Mouse (Mus musculus): ENCODE results near the gene Plac1. TPM values are rescaled to one million over a fixed set of nuclear protein-coding genes. Genes with fewer than 3 reads are reported as not detected.

The Plac1 gene
- polyA plus RNA-seq, 1 experiment from 2014 or later, result 0.75 TPM

DNA sequence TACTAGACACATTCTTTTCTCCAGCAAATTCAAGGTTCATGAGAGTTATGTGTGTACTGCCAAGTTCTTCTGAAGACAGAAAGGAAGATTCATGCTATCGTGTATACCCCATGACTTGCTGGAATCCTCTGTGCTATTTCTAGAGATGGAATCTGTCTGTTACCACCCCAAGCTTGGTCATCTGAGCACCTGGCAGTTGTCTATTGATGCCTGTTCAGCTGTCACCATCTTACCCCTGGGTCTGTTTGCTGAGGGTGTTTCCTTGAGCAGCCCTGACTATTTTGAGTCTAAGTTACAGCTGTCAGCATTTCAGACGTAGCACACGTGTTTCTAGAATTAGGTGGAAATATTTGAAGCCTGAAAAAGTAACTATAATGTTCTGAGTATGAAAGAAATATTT, 60.1 kb downstream of the Plac1 start:
- WGBS, result 84% methylated on average over 3 of the region's 3 CpGs
- no peak overlapping the region for H3K9ac ChIP-seq
- H3K36me3 ChIP-seq, result no peaks in the 10 kb centered on the region
- no peaks in the 10 kb centered on the region for H3K27me3 ChIP-seq
- H3K9me3 ChIP-seq, result no peaks in the 10 kb centered on the region
- no peak overlapping the region for H3K4me2 ChIP-seq
- H3K4me1 ChIP-seq (replicated peaks), result no peaks in the 10 kb centered on the region
- H3K27ac ChIP-seq (replicated peaks), result no peak overlapping the region
- no peak for ATAC-seq (ENCODE audit: low read depth)
- H3K4me3 ChIP-seq, result no peak overlapping the region

DNA sequence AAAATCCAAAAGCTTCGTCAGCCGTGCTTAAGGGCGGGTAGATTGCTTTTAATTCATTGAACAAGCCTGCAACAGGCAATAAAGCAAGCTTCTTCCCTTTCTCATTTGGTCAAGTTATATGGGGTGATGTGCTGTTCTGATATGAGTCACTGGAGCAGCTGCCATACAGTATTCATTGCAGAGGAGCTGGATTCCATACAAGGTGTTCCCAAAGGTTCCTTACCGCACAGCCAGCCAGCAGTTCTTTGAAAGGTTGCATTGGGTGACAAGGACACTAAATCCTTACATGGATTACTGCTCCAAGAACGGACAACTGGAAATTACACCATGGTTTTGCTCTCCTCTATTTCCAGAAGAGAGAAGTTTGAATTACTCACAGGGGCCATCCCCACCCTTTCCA, 63.6 kb downstream of the Plac1 start:
- H3K27me3 ChIP-seq, result no peaks in the 10 kb centered on the region
- H3K36me3 ChIP-seq, result no peaks in the 10 kb centered on the region
- WGBS, result 91% methylated on average over 5 of the region's 5 CpGs
- no peak overlapping the region for H3K4me3 ChIP-seq
- no peak overlapping the region for H3K4me2 ChIP-seq
- no peak for ATAC-seq (ENCODE audit: low read depth)
- no peaks in the 10 kb centered on the region for H3K9me3 ChIP-seq
- no peaks in the 10 kb centered on the region for H3K4me1 ChIP-seq (replicated peaks)
- H3K9ac ChIP-seq, result no peak overlapping the region
- H3K27ac ChIP-seq (replicated peaks), result no peak overlapping the region

DNA sequence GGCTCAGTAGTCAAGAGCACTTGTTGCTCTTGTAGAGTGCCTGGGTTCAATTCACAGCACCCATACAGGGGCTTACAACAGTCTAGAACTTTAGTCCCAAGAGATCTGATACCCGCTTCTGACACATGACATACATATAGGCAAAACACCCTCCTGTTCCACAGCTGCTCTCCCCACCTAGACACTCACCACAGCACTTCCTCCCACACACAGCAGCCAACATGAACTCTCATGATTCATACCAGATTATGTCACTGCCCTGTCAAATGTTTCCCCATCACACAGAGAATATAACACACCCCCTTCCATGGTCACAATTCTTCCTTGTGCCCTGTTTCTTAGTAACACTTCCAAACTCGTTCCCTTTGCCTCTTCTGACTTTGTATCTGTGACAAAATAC, 71.3 kb downstream of the Plac1 start:
- no peak for ATAC-seq (ENCODE audit: low read depth)
- WGBS, result 68% methylated on average over 2 of the region's 2 CpGs
- Histone ChIP-seq H3K4me1 (replicated peaks) (no peaks in the 10 kb centered on the region; the same call in 1 of the 2 replicates), H3K27ac (replicated peaks) (no peak overlapping the region), H3K4me2 (no peak overlapping the region), H3K4me3 (no peak overlapping the region), H3K9ac (no peak overlapping the region), H3K36me3 (no peaks in the 10 kb centered on the region), H3K9me3 (no peaks in the 10 kb centered on the region), H3K27me3 (no peaks in the 10 kb centered on the region)

DNA sequence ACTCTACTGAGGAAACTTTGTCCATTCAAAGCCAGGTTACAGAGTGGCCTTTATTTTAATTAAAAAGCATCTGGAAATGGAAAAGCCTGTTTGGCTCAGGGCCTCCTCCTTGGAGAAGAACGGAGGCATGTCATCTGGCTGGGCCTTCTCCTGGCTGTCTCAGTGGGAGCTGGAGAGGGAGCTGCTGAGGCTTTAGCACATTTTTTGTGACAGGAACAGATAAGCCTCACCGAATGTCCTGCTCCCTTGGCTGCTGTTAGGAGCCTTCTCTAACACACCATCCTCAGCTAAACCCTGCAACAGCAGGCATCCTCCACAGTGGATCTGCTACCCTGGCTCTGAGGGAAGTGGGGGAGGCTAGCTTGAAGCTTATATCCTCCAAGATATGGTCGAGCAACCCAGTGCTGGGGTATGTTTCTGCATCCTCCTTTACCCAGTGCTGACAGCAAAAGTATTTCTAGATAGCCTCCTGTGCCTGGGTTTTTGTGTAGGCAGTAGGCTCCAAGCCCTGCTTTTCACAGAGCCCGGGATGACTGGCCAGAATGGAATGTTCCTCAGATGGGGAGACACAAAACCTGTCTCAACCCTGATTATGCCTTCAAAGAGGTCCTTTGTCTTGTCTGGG, 72.9 kb downstream of the Plac1 start:
- Histone ChIP-seq H3K4me1 (replicated peaks) (no peaks in the 10 kb centered on the region; the same call in 1 of the 2 replicates), H3K4me2 (no peak overlapping the region), H3K9me3 (no peaks in the 10 kb centered on the region), H3K36me3 (no peaks in the 10 kb centered on the region), H3K27me3 (no peaks in the 10 kb centered on the region), H3K4me3 (no peak overlapping the region), H3K9ac (no peak overlapping the region), H3K27ac (replicated peaks) (no peak overlapping the region)
- WGBS, result 37% methylated on average over 4 of the region's 4 CpGs
- ATAC-seq (ENCODE audit: low read depth), result no peak

DNA sequence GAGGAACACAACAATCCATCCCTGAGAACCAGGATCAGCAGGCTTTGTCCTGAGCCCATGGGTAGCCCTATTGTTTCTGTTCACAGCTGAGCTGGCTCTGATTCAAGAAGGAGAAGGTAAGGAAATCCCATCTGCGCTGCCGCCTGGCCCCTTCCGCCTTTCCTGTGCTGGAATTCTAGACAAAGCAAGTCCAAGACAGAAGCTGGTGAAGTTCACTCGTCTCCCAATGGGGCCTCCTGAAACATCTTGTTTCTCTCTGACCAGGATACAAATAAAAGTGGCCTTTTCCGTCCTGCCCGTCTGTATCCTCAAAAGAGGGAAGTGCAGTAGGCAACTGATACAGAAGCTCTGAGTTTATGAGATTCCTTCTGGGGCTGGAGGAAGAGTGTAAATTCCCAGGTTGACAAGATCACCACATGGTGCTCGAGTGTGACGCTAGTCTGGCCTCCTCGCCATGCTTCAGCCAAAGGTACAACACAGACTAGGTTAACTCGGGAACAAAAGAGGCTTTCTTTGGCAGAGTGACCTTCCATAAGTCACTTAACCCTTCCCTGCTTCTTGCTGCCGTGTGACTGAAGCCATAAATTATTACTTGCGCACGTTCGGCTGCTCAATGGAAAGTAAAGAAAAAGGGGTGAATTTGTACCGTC, 73.5 kb downstream of the Plac1 start:
- Histone ChIP-seq H3K4me3 (no peak overlapping the region), H3K9ac (no peak overlapping the region), H3K9me3 (no peaks in the 10 kb centered on the region), H3K27me3 (no peaks in the 10 kb centered on the region), H3K36me3 (no peaks in the 10 kb centered on the region), H3K4me2 (no peak overlapping the region), H3K4me1 (replicated peaks) (no peaks in the 10 kb centered on the region; the same call in 1 of the 2 replicates), H3K27ac (replicated peaks) (no peak overlapping the region)
- ATAC-seq (ENCODE audit: low read depth), result peak; percentile 36; the same call in 1 of the 2 replicates
- WGBS, result 38% methylated on average over 15 of the region's 15 CpGs

DNA sequence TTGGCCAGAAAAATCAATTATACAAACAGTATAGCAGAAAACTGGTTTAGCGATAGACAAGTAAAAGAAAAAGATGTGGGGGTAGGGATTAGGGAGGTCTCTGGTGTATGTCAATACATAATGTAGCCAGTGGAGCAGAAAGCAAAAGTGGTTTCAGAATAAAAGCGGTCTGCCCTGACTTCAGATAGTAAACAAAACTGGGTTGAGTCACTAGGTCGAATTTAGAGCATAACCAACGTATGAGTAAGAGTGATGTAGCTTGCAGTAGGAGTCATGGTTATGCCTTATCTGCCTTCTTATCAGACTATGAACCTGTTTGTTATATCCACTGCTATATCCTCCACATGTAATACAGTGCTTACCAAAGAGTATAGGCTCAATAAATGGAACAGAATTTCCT, 77.3 kb downstream of the Plac1 start:
- no peak overlapping the region for H3K9ac ChIP-seq
- 68% methylated on average over 4 of the region's 4 CpGs for WGBS
- H3K4me2 ChIP-seq, result no peak overlapping the region

DNA sequence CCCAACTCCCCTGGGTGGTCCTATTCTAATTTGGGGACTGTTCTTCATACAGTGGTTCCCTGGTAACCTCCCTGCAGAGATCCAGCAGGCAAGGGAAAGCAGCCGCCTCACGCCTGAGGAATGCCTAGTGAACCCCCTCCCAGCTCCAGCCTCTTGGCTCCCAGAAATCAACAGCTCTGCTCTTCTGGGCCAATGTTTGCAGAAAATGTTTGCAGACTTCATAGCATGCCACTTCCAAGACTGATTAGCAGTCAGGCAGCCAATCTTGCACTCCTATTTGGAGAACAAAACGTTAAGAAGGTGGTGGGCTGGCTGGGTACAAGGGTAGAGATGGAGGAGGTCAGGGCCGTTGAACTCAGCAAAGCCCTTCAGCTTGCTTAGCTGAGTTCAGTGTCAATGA, 78.3 kb downstream of the Plac1 start:
- no peak overlapping the region for H3K4me3 ChIP-seq
- WGBS, result 66% methylated on average over 4 of the region's 4 CpGs
- no peak for ATAC-seq (ENCODE audit: low read depth)
- no peaks in the 10 kb centered on the region for H3K9me3 ChIP-seq
- H3K36me3 ChIP-seq, result no peaks in the 10 kb centered on the region
- no peak overlapping the region for H3K27ac ChIP-seq (replicated peaks)
- H3K9ac ChIP-seq, result no peak overlapping the region
- no peaks in the 10 kb centered on the region for H3K27me3 ChIP-seq
- no peak overlapping the region for H3K4me2 ChIP-seq
- H3K4me1 ChIP-seq (replicated peaks), result no peaks in the 10 kb centered on the region; the same call in 1 of the 2 replicates

More for the DNA sequence above, 77.3 kb downstream of the Plac1 start:
- ATAC-seq (ENCODE audit: low read depth), result no peak
- no peaks in the 10 kb centered on the region for H3K27me3 ChIP-seq
- no peaks in the 10 kb centered on the region for H3K36me3 ChIP-seq
- no peak overlapping the region for H3K4me3 ChIP-seq
- H3K9me3 ChIP-seq, result no peaks in the 10 kb centered on the region
- no peaks in the 10 kb centered on the region; the same call in 1 of the 2 replicates for H3K4me1 ChIP-seq (replicated peaks)
- no peak overlapping the region for H3K27ac ChIP-seq (replicated peaks)

DNA sequence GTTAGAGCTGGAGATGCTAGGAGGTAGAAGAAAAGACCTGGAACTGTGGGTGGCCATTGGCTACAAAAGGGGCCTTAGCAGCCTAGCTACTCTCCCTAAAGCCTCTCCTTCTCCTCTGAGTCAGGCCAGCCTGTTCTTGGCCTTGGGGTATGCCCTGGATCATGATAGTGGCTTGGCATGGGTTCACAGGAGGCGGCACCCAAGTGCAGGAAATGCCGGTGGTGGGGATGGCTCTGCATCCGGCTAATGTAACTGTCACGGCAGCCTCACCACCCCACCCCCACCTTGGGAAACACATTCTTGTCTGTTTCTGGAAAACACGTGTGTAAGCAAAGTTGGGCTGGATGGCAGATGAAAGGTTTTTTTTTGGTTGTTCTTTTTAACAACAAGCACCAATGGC, 78.8 kb downstream of the Plac1 start:
- no peaks in the 10 kb centered on the region for H3K9me3 ChIP-seq
- H3K4me2 ChIP-seq, result no peak overlapping the region
- H3K27ac ChIP-seq (replicated peaks), result no peak overlapping the region
- H3K4me1 ChIP-seq (replicated peaks), result no peaks in the 10 kb centered on the region
- H3K4me3 ChIP-seq, result no peak overlapping the region
- no peak for ATAC-seq (ENCODE audit: low read depth)
- no peak overlapping the region for H3K9ac ChIP-seq
- no peaks in the 10 kb centered on the region for H3K27me3 ChIP-seq
- 70% methylated on average over 5 of the region's 5 CpGs for WGBS
- H3K36me3 ChIP-seq, result no peaks in the 10 kb centered on the region

DNA sequence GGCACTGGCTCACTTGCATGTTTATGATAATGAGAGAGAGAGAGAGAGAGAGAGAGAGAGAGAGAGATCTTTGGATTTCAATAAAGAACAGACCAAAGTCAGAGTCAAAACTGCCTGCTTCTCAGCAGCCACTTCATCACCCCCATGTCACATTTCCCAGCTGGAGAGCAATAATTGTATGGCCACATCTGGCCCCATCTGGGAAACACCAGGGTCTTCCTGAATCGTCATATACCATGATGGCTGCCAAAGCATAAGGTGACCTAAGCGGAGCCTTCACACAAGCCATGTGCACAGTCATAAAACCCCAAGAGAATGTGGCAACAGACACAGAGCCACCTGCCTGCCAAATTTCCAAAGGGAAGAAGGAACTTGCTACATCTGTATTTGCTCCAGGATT, 91.9 kb downstream of the Plac1 start:
- 54% methylated on average over 2 of the region's 2 CpGs for WGBS
- Histone ChIP-seq H3K9ac (no peak overlapping the region), H3K36me3 (no peaks in the 10 kb centered on the region), H3K4me1 (replicated peaks) (no peaks in the 10 kb centered on the region), H3K4me2 (no peak overlapping the region), H3K27me3 (no peaks in the 10 kb centered on the region), H3K4me3 (no peak overlapping the region), H3K27ac (replicated peaks) (no peak overlapping the region), H3K9me3 (no peaks in the 10 kb centered on the region)
- no peak for ATAC-seq (ENCODE audit: low read depth)

DNA sequence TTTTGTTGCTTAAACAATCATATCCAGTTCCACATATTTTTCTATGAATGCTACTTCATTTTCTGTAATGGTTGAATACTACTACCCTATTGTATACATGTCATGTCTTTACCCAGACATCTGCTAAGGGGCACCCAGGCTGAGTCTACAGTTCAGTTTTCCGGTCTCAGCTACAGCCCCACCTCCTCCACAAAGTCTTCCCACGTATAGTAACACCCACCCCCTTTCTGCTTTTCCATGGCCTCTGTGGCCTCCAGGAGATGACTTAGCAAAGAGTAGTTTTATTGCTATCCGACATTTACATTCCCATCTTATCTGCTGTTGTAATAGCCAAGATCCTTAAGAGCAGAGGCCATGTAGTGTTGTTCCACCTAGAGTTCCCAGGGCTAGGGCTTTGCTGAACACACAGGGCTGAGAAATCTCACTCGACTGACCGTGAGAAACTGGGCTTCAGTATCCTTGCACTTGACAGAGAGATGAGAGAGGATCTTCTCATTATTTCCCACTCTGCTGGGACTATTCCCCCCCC, 93.5 kb downstream of the Plac1 start:
- Histone ChIP-seq H3K4me1 (replicated peaks) (no peaks in the 10 kb centered on the region), H3K4me3 (no peak overlapping the region), H3K4me2 (no peak overlapping the region), H3K36me3 (no peaks in the 10 kb centered on the region), H3K9ac (no peak overlapping the region), H3K9me3 (no peaks in the 10 kb centered on the region), H3K27ac (replicated peaks) (no peak overlapping the region), H3K27me3 (no peaks in the 10 kb centered on the region)
- no peak for ATAC-seq (ENCODE audit: low read depth)
- WGBS, result 84% methylated on average over 5 of the region's 5 CpGs

DNA sequence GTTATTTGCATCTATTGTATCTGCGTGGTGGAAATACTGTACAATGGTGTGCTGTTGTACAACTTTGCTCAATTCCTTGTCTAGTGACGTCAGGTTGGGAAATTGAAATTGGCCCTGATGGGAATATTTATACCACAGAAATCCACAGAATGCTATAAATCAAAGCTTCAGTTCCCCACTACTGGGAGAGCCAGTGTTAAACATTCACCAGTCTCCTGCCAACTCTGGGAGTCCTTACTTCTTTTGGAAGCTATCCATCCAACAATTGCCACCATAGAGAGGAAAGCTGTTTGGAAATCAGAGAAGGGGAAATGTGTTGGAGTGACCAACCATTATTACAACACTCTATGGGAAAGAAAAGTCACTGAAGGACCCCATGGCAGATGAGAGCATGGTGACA, 100.3 kb downstream of the Plac1 start:
- no peak overlapping the region for H3K4me3 ChIP-seq
- H3K9ac ChIP-seq, result no peak overlapping the region
- no peaks in the 10 kb centered on the region for H3K4me1 ChIP-seq (replicated peaks)
- ATAC-seq (ENCODE audit: low read depth), result no peak
- H3K9me3 ChIP-seq, result no peaks in the 10 kb centered on the region
- H3K36me3 ChIP-seq, result no peaks in the 10 kb centered on the region
- H3K27ac ChIP-seq (replicated peaks), result no peak overlapping the region
- H3K4me2 ChIP-seq, result no peak overlapping the region
- no peaks in the 10 kb centered on the region for H3K27me3 ChIP-seq
- 87% methylated on average over 2 of the region's 2 CpGs for WGBS

DNA sequence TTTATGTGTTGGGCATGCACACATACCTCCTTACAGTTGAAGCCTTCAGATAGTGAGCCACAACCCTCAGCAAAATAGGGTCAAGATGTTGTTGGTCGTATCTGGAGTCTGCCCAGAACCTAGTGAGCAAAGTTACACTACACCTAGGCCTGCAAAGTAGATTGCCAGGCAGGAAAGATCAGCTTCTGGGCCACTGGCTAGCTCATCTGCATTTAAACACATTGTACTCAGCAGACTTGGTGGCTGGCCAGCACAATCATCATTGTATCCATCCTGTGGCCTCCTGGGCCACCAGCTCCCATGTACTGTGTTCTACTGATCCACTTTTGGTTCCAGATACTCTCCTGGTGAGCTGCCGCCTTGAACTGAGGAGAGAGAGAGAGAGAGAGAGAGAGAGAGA, 102.8 kb downstream of the Plac1 start:
- Histone ChIP-seq H3K4me2 (no peak overlapping the region), H3K9ac (no peak overlapping the region), H3K27ac (replicated peaks) (no peak overlapping the region), H3K36me3 (no peaks in the 10 kb centered on the region), H3K9me3 (no peaks in the 10 kb centered on the region), H3K4me1 (replicated peaks) (no peaks in the 10 kb centered on the region), H3K27me3 (no peaks in the 10 kb centered on the region), H3K4me3 (no peak overlapping the region)
- no peak for ATAC-seq (ENCODE audit: low read depth)
- WGBS, result 70% methylated on average over 2 of the region's 2 CpGs

DNA sequence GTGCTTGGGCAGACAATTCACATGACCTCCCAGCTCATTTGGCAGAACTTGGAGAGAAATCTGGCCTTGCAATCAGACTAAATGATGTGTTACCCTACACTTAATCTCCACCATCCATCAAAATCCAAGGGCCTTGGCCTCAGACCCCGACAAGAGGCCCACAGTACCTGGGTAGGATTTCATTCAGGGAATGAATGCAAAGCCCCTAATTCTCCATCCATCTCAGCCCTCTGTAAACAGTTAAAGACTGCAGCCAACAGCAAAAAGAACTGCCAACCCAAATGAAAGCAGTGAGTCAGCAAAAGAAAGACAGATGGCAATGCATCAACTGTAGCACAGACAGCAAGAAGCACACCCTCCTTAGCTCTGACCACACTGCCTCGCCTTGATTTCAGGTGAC, 110.4 kb downstream of the Plac1 start:
- ATAC-seq (ENCODE audit: low read depth), result no peak
- 57% methylated on average over 2 of the region's 2 CpGs for WGBS
- H3K27ac ChIP-seq (replicated peaks), result no peak overlapping the region
- H3K4me1 ChIP-seq (replicated peaks), result 0 out of 2 replicates have a peak, but pooled peaks cover 6% of the 10 kb centered on the region
- H3K36me3 ChIP-seq, result no peaks in the 10 kb centered on the region
- H3K4me3 ChIP-seq, result no peak overlapping the region
- no peaks in the 10 kb centered on the region for H3K9me3 ChIP-seq
- no peaks in the 10 kb centered on the region for H3K27me3 ChIP-seq
- no peak overlapping the region for H3K4me2 ChIP-seq
- no peak overlapping the region for H3K9ac ChIP-seq
